Mouse (Mus musculus): ENCODE measurements around the gene Gzmb. TPM values are rescaled to one million over a fixed set of nuclear protein-coding genes. Genes with fewer than 3 reads are reported as not detected.

Gzmb gene
- total RNA-seq, 1 experiment = not detected

DNA sequence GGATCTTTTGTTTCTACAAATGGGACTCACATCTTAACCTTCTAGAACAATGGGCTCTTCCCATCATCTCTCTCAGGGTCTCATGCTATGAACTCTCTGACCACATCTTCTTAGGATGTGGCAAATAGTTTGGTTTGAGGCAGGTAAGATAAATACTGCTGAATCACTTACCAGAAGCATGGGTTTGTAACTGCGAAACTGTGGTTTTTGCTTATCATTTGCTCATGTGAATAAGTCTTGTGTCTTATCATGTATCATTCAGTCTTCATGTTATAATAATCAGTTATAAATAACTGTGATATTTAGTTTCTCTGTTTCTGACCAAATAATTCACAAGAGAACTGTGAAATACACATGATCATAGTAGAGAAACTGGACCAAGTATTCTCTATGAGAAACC is 4.0 kb upstream of the Gzmb start:
- no peaks in the 10 kb centered on the region for H3K9me3 ChIP-seq (ENCODE audit: control insufficient read depth, insufficient read depth, low read depth, low read length)
- H3K27ac ChIP-seq (ENCODE audit: insufficient read depth, low read depth, low read length, poor library complexity, severe bottlenecking) = no peak overlapping the region
- no peak for DNase-seq (ENCODE audit: low read depth, low spot score)
- no peak for TF ChIP-seq CHD2 (IDR thresholded peaks at IDR 0.05; ENCODE audit: low read depth, low read length)
- no peaks in the 10 kb centered on the region for H3K36me3 ChIP-seq (ENCODE audit: control insufficient read depth, insufficient read depth, low read length, poor library complexity, severe bottlenecking)
- H3K4me3 ChIP-seq (ENCODE audit: insufficient read depth in 1 of 2, low read depth in 1 of 2, low read length in 2 of 2, poor library complexity in 1 of 2, severe bottlenecking in 1 of 2) = no peak overlapping the region
- no peak overlapping the region for H3K9ac ChIP-seq (ENCODE audit: insufficient read depth, low read depth, low read length, poor library complexity, severe bottlenecking)
- in situ Hi-C loops (cut with MboI; ENCODE audit: low sequenced_read_pairs in 2 of 2, unreplicated experiment in 2 of 2) = no loop called here
- H3K4me1 ChIP-seq (ENCODE audit: control insufficient read depth in 2 of 2, insufficient read depth in 2 of 2, low read length in 2 of 2, poor library complexity in 1 of 2) = no peaks in the 10 kb centered on the region

DNA sequence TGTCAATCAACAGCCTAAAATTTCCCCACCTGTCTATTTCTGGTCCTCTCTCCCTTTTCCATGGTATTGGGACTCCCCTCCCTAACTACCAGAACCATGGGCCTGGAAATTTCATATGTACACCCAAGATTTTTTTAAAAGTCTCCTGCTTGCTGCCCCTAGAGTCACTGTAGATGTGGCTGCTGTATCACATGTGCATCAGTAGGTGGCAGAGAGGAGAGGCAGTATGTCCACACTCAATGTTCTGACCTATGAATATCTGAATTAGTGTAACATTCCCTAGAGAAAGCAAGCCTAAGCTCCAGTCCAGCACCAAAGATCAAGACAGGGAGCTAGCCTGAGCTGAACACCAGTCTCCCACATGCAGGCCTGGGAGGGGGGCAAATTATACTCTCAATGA is 21.7 kb downstream of the Gzmb start:
- no peaks in the 10 kb centered on the region for H3K4me1 ChIP-seq (ENCODE audit: control insufficient read depth in 2 of 2, insufficient read depth in 2 of 2, low read length in 2 of 2, poor library complexity in 1 of 2)
- peaks cover 4% of the 10 kb centered on the region; the same call in 1 of the 2 replicates for H3K9me3 ChIP-seq (ENCODE audit: control insufficient read depth, insufficient read depth, low read depth, low read length)
- no peaks in the 10 kb centered on the region for H3K36me3 ChIP-seq (ENCODE audit: control insufficient read depth, insufficient read depth, low read length, poor library complexity, severe bottlenecking)
- no peak overlapping the region for H3K9ac ChIP-seq (ENCODE audit: insufficient read depth, low read depth, low read length, poor library complexity, severe bottlenecking)
- no peak for DNase-seq (ENCODE audit: low read depth, low spot score)
- in situ Hi-C loops (cut with MboI; ENCODE audit: low sequenced_read_pairs in 2 of 2, unreplicated experiment in 2 of 2) = no loop called here
- no peak overlapping the region for H3K4me3 ChIP-seq (ENCODE audit: insufficient read depth in 1 of 2, low read depth in 1 of 2, low read length in 2 of 2, poor library complexity in 1 of 2, severe bottlenecking in 1 of 2)
- TF ChIP-seq ZC3H11A (IDR thresholded peaks at IDR 0.05; ENCODE audit: borderline replicate concordance, low read depth, low read length) (no peak), ZNF384 (IDR thresholded peaks at IDR 0.05; ENCODE audit: low read depth, low read length) (no peak), CHD2 (IDR thresholded peaks at IDR 0.05; ENCODE audit: low read depth, low read length) (no peak), MAFK (IDR thresholded peaks at IDR 0.05; ENCODE audit: insufficient read depth, low read depth, low read length) (no peak), HCFC1 (IDR thresholded peaks at IDR 0.05; ENCODE audit: borderline replicate concordance, insufficient read depth, low read length) (no peak)
- no peak overlapping the region for H3K27ac ChIP-seq (ENCODE audit: insufficient read depth, low read depth, low read length, poor library complexity, severe bottlenecking)

DNA sequence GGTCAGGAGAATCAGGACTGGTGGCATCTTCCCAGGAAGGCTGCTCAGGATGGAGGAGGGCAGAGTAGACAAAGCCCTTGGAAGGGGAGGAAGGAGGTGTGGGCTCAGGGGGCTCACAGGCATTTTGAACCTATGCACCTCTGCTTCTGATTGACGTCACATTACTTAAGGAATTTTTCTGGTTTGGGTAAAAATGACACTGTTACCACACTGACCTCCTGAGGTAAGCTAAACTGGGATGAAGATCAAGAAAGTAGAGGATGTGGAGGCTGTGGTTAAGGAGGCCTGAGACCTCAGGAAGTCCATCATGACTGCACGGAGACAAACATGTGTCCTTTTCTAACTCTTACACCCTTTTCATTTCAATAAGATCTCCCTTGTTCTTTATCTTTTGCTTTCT is 27.5 kb downstream of the Gzmb start, which contains the start of gene Gzmc:
TSS of gene Gzmc (minus strand) at position 101 of the 400 bp plus-strand sequence.
- in situ Hi-C loops (cut with MboI; ENCODE audit: low sequenced_read_pairs in 2 of 2, unreplicated experiment in 2 of 2) = loop anchor here in 1 of 2 experiments (5.0 kb wide), 1 partner anchor 48 kb away; no protein-coding TSS in a partner anchor
- no peaks in the 10 kb centered on the region for H3K4me1 ChIP-seq (ENCODE audit: control insufficient read depth in 2 of 2, insufficient read depth in 2 of 2, low read length in 2 of 2, poor library complexity in 1 of 2)
- no peak within 1 kb of the TSS for H3K27ac ChIP-seq (ENCODE audit: insufficient read depth, low read depth, low read length, poor library complexity, severe bottlenecking)
- DNase-seq (ENCODE audit: low read depth, low spot score) = no peak
- H3K9ac ChIP-seq (ENCODE audit: insufficient read depth, low read depth, low read length, poor library complexity, severe bottlenecking) = no peak within 1 kb of the TSS
- no peak within 1 kb of the TSS for H3K4me3 ChIP-seq (ENCODE audit: insufficient read depth in 1 of 2, low read depth in 1 of 2, low read length in 2 of 2, poor library complexity in 1 of 2, severe bottlenecking in 1 of 2)
- TF ChIP-seq MAFK (IDR thresholded peaks at IDR 0.05; ENCODE audit: insufficient read depth, low read depth, low read length) = no peak
- TF ChIP-seq ZC3H11A (IDR thresholded peaks at IDR 0.05; ENCODE audit: borderline replicate concordance, low read depth, low read length) = no peak
- TF ChIP-seq HCFC1 (IDR thresholded peaks at IDR 0.05; ENCODE audit: borderline replicate concordance, insufficient read depth, low read length) = no peak
- no peak for TF ChIP-seq CHD2 (IDR thresholded peaks at IDR 0.05; ENCODE audit: low read depth, low read length)
- no peak for TF ChIP-seq ZNF384 (IDR thresholded peaks at IDR 0.05; ENCODE audit: low read depth, low read length)
- H3K36me3 ChIP-seq (ENCODE audit: control insufficient read depth, insufficient read depth, low read length, poor library complexity, severe bottlenecking) = no peaks in the 10 kb centered on the region
- peaks cover 4% of the 10 kb centered on the region; the same call in 1 of the 2 replicates for H3K9me3 ChIP-seq (ENCODE audit: control insufficient read depth, insufficient read depth, low read depth, low read length)

DNA sequence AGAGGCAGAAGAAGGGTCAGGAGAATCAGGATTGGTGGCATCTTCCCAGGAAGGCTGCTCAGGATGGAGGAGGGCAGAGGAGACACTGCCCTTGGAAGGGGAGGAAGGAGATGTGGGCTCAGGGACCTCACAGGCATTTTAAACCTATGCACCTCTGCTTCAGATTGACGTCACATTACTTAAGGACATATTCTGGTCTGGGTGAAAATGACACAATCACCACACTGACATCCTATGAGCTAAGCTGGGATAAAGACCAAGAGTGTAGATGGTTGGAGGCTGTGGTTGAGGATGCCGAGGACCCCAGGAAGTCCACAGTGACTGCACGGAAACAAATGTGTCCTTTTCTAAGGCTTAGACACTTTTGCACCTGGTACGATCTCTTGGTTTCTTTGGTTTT is 50.7 kb downstream of the Gzmb start, which contains the start of gene Gzmf:
TSS of gene Gzmf (minus strand) at position 101 of the 400 bp plus-strand sequence.
- no peak within 1 kb of the TSS for H3K27ac ChIP-seq (ENCODE audit: insufficient read depth, low read depth, low read length, poor library complexity, severe bottlenecking)
- in situ Hi-C loops (cut with MboI; ENCODE audit: low sequenced_read_pairs in 2 of 2, unreplicated experiment in 2 of 2) = no loop called here

More for the DNA sequence above, 50.7 kb downstream of the Gzmb start, which contains the start of gene Gzmf:
- no peak for DNase-seq (ENCODE audit: low read depth, low spot score)
- H3K4me3 ChIP-seq (ENCODE audit: insufficient read depth in 1 of 2, low read depth in 1 of 2, low read length in 2 of 2, poor library complexity in 1 of 2, severe bottlenecking in 1 of 2) = no peak within 1 kb of the TSS
- no peaks in the 10 kb centered on the region for H3K36me3 ChIP-seq (ENCODE audit: control insufficient read depth, insufficient read depth, low read length, poor library complexity, severe bottlenecking)
- no peak within 1 kb of the TSS for H3K9ac ChIP-seq (ENCODE audit: insufficient read depth, low read depth, low read length, poor library complexity, severe bottlenecking)
- no peak for TF ChIP-seq MAFK (IDR thresholded peaks at IDR 0.05; ENCODE audit: insufficient read depth, low read depth, low read length)
- no peak for TF ChIP-seq CHD2 (IDR thresholded peaks at IDR 0.05; ENCODE audit: low read depth, low read length)
- TF ChIP-seq ZNF384 (IDR thresholded peaks at IDR 0.05; ENCODE audit: low read depth, low read length) = no peak
- no peak for TF ChIP-seq HCFC1 (IDR thresholded peaks at IDR 0.05; ENCODE audit: borderline replicate concordance, insufficient read depth, low read length)
- TF ChIP-seq ZC3H11A (IDR thresholded peaks at IDR 0.05; ENCODE audit: borderline replicate concordance, low read depth, low read length) = no peak
- H3K9me3 ChIP-seq (ENCODE audit: control insufficient read depth, insufficient read depth, low read depth, low read length) = no peaks in the 10 kb centered on the region
- no peaks in the 10 kb centered on the region for H3K4me1 ChIP-seq (ENCODE audit: control insufficient read depth in 2 of 2, insufficient read depth in 2 of 2, low read length in 2 of 2, poor library complexity in 1 of 2)

Other genes starting within 250 kb of the Gzmb start
- gene Mcpt1, start 244.3 kb downstream of the Gzmb start, total RNA-seq (2012; rRNA removed) = not detected in 2 replicates
- not detected in 2 replicates for gene Mcpt9, start 231.8 kb downstream of the Gzmb start, total RNA-seq (2012; rRNA removed)
- gene Mcpt2, start 220.2 kb downstream of the Gzmb start, total RNA-seq (2012; rRNA removed) = not detected in 2 replicates
- not detected in 2 replicates for gene Mcpt4, start 199.9 kb downstream of the Gzmb start, total RNA-seq (2012; rRNA removed)
- gene Mcpt8, start 177.0 kb downstream of the Gzmb start, total RNA-seq (2012; rRNA removed) = 0.26 and 0.31 TPM in 2 replicates
- gene Ctsg, start 159.7 kb downstream of the Gzmb start, total RNA-seq (2012; rRNA removed) = not detected in 2 replicates
- 0.98 and 1.2 TPM in 2 replicates for gene Gzme, start 141.6 kb downstream of the Gzmb start, total RNA-seq (2012; rRNA removed)
- gene Gzmd, start 129.7 kb downstream of the Gzmb start, total RNA-seq (2012; rRNA removed) = 0.32 and 0.89 TPM in 2 replicates
- gene Gzmg, start 102.7 kb downstream of the Gzmb start, total RNA-seq (2012; rRNA removed) = not detected in 2 replicates
- gene Gzmn, start 87.7 kb downstream of the Gzmb start, total RNA-seq (2012; rRNA removed) = 0.22 TPM in 1 of 2 replicates, not detected in the other
- not detected in 2 replicates for gene Gzmf, start 50.8 kb downstream of the Gzmb start, total RNA-seq (2012; rRNA removed)
- gene Gzmc, start 27.6 kb downstream of the Gzmb start, total RNA-seq (2012; rRNA removed) = not detected in 2 replicates
- gene Atp12a, start 102.8 kb upstream of the Gzmb start, total RNA-seq (2012; rRNA removed) = 2.1 and 3.5 TPM in 2 replicates
- 34.0 and 50.3 TPM in 2 replicates for gene Rnf17, start 140.3 kb upstream of the Gzmb start, total RNA-seq (2012; rRNA removed)